Mouse (Mus musculus) liver, embryonic 13.5 days (tissue): Measurements from ENCODE around the gene Klhl25. TPM values are rescaled to one million over a fixed set of nuclear protein-coding genes. Genes with fewer than 3 reads are reported as not detected.
"Not testable (repeated sequence)": the region's sequence is repeated elsewhere in the genome, so short reads cannot be mapped to it uniquely, and the experiment has no call there.

ENCODE experiments used
- ATAC-seq: fragments of 200-750 bp; cut with Nextera tagmentation; 2 replicates; pipeline ENCODE4 v1.8.0; 2017; ENCODE audit warnings: low read depth, mild to moderate bottlenecking, moderate number of reproducible peaks, moderate library complexity
- DNase-seq: peaks from one replicate; pipeline ENCODE4 v3.0.0; 2022
- H3K27ac ChIP-seq: fragments of 300-500 bp; sonication (generic); 2 replicates; pipeline ENCODE4 v1.5.1; 2015; ENCODE audit warnings: moderate library complexity, mild to moderate bottlenecking, inconsistent platforms
- H3K27me3 ChIP-seq: fragments of 300-500 bp; sonication (generic); 2 replicates; pipeline ENCODE4 v1.6.1; 2015; ENCODE audit warnings: mild to moderate bottlenecking, inconsistent platforms
- H3K36me3 ChIP-seq: fragments of 300-500 bp; sonication (generic); 2 replicates; pipeline ENCODE4 v1.6.1; 2015; ENCODE audit warnings: mild to moderate bottlenecking, inconsistent platforms
- H3K4me1 ChIP-seq: fragments of 300-500 bp; sonication (generic); replicated peaks from 2 replicates; pipeline ENCODE4 v1.6.1; 2015; ENCODE audit warnings: inconsistent platforms
- H3K4me2 ChIP-seq: fragments of 300-500 bp; sonication (generic); 2 replicates; pipeline ENCODE4 v1.6.1; 2015; ENCODE audit warnings: inconsistent platforms, mild to moderate bottlenecking, moderate library complexity
- H3K4me3 ChIP-seq: fragments of 300-500 bp; sonication (generic); replicated peaks from 2 replicates; pipeline ENCODE4 v1.5.1; 2015; ENCODE audit warnings: mild to moderate bottlenecking, inconsistent platforms
- H3K9ac ChIP-seq: fragments of 300-500 bp; sonication (generic); 2 replicates; pipeline ENCODE4 v1.6.1; 2015; ENCODE audit warnings: mild to moderate bottlenecking, inconsistent platforms
- H3K9me3 ChIP-seq: fragments of 300-500 bp; sonication (generic); replicated peaks from 2 replicates; pipeline ENCODE4 v1.6.1; 2016; ENCODE audit warnings: inconsistent platforms
- WGBS: fragments of 180-500 bp; shearing (Covaris S2); methylation state at CpG from one replicate; pipeline ENCODE4 v1.1.7; 2015; ENCODE audit not compliant: insufficient replicate concordance; 5-methylcytosine and 5-hydroxymethylcytosine counted together
- polyA plus RNA-seq: library from polyadenylated mRNA; unstranded; fragments of >200 nt; fragmentation: Nextera tagmentation; extraction: Ambion mirVana; gene quantifications from 2 replicates; pipeline ENCODE4 v1.2.1, GENCODE M21; 2015

The Klhl25 gene
- polyA plus RNA-seq, 1 experiment from 2014 or later = 10.3 TPM

DNA sequence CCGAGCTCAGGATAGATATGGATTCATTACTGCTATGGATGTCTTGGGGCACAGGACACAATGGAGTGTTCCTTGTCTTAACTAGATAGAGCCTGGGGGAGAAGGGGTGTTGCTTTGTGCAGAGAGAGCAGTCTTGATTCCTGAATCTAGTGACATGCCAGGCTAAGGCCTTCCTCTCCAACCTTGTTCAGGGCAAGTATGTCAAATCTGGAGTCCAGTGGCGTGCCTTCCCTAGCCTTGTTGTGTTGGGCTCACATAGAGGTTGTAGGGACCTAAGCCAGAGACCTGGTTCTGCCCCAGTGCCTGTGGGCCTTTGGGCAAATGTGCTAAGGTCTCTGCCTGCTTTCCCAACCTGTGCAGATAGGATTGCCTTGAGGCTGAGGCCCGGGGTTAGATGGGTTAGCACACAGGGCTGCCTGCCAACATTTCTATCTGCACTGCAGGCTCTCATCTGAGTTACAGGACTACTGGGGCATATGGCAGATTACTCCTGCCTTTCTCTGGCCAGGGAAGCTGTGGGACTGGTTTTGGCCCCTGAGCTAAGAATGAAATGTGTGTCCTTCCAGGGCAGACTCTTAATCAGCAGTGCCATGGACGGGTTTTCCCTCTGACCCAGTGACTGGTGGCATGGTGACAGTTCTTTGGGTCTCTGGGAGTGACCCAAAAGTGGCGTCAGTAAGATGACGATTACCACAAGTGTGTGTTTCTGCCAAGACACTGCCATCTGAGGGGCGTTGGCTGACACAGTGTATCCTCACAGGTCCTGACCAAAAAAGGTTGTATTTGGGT, 13.7 kb downstream of the Klhl25 start:
- WGBS = 77% methylated on average over 7 of the region's 7 CpGs
- Histone ChIP-seq H3K36me3 (peaks cover 44% of the 10 kb centered on the region), H3K27ac (peak overlapping the region; percentile 90), H3K4me1 (peaks cover 70% of the 10 kb centered on the region)
- not testable (repeated sequence) for DNase-seq, H3K27me3 ChIP-seq, H3K4me3 ChIP-seq, H3K9ac ChIP-seq, H3K4me2 ChIP-seq, ATAC-seq, H3K9me3 ChIP-seq

DNA sequence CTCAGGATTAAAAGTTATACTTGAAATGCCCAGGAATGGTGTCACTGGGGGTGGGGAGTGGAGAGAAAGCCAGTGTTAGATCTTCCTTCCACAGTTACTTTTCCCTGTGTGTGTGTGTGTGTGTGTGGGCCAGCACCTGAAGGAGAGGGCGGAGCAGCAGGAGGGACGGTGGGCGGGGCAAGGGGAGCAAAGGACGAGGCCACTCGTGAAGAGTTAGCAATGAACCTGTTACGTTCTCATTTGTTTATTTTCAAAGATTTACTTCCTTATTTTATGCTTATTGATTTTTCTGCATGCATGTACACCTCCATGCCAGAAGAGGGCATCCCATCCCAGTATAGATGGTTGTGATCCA, 14.3 kb downstream of the Klhl25 start:
- Histone ChIP-seq H3K4me1 (peaks cover 74% of the 10 kb centered on the region), H3K36me3 (peaks cover 49% of the 10 kb centered on the region), H3K27ac (peak overlapping the region; percentile 90)
- H3K9ac ChIP-seq, ATAC-seq, H3K4me2 ChIP-seq, H3K4me3 ChIP-seq, H3K27me3 ChIP-seq, DNase-seq, H3K9me3 ChIP-seq: not testable (repeated sequence)
- WGBS = 76% methylated on average over 6 of the region's 6 CpGs

DNA sequence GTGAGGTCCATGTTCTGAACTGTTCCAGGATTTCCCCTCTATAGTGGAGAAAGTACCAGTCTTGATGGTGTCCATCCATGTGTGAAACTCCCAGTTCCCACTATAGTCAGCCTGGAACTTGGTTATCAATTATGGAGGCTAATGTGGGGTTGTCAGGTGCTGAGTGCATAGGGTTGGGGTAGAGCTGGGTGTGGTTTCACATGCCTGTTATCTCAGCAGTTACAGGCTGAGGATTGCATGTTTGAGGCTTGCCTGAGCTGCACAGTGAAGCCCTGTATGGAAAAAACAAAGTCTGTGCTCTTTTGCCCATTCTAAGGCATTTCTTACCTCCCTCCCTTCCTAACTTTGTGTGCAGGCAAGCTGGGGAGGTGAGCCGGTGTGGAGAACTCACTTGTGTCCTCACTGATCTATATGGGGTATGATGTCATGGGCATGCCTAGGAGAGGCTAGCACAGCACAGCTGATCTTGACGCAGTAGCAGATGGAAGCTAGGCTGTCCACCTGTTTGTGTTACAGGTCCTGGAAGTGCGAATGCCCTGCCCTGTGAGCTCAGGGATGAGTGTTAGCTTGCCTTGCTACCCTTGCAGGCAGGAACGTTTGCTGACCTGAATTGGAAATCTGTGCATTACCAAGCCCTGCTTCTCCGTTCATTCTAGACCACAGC, 15.3 kb downstream of the Klhl25 start:
- not testable (repeated sequence) for H3K9me3 ChIP-seq, DNase-seq, H3K27me3 ChIP-seq, H3K4me3 ChIP-seq
- Histone ChIP-seq H3K4me2 (peak overlapping the region; percentile 53), H3K27ac (peak overlapping the region; percentile 90), H3K9ac (peak overlapping the region; percentile 45; the same call in 1 of the 2 replicates), H3K4me1 (peaks cover 79% of the 10 kb centered on the region), H3K36me3 (peaks cover 56% of the 10 kb centered on the region)
- whole genome bisulfite sequencing = 67% methylated on average over 5 of the region's 5 CpGs
- peak; percentile 96 for ATAC-seq

DNA sequence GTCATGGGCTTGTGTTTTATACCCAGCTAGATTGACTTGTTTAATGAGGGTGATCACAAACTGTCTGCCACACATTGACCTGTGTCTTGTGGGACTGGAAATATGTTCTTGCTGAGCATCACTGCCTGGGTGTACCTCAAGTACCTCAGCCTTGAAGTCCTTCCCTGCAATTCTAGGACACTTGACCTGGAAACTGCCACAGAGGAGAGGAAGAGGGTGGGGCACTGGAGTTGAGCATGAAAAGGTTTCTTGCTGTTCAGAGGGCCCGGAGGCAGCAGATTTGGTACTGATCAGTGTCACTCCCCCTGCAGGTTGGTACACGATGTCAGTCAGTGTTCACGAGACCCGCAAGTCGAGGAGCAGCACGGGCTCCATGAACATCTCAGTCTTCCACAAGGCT, 16.9 kb downstream of the Klhl25 start:
- H3K4me1 ChIP-seq = peaks cover 74% of the 10 kb centered on the region
- WGBS = 93% methylated on average over 6 of the region's 6 CpGs

DNA sequence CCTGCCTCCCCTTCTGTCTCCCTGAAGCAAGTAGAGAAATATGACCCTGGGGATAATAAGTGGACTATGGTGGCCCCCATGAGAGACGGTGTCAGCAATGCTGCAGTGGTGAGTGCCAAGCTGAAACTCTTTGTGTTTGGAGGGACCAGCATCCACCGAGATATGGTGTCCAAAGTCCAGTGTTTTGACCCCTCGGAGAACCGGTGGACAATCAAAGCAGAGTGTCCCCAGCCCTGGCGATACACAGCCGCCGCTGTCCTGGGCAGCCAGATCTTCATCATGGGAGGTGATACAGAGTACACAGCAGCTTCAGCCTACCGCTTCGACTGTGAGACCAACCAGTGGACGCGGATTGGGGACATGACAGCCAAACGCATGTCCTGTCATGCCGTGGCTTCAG, 18.4 kb downstream of the Klhl25 start:
- H3K36me3 ChIP-seq = peaks cover 73% of the 10 kb centered on the region
- H3K27ac ChIP-seq = no peak overlapping the region
- DNase-seq (no peak), ATAC-seq (no peak)
- H3K4me2 ChIP-seq = no peak overlapping the region
- 82% methylated on average over 13 of the region's 13 CpGs for WGBS
- H3K9ac ChIP-seq = no peak overlapping the region
- peaks cover 65% of the 10 kb centered on the region for H3K4me1 ChIP-seq
- H3K27me3 ChIP-seq = no peaks in the 10 kb centered on the region
- no peak overlapping the region for H3K4me3 ChIP-seq
- no peaks in the 10 kb centered on the region for H3K9me3 ChIP-seq

More for the DNA sequence above, 16.9 kb downstream of the Klhl25 start:
- no peaks in the 10 kb centered on the region for H3K9me3 ChIP-seq
- no peak overlapping the region for H3K27ac ChIP-seq
- H3K4me3 ChIP-seq = no peak overlapping the region
- DNase-seq = no peak
- no peak overlapping the region for H3K4me2 ChIP-seq
- H3K9ac ChIP-seq = no peak overlapping the region
- H3K36me3 ChIP-seq = peaks cover 63% of the 10 kb centered on the region
- no peaks in the 10 kb centered on the region for H3K27me3 ChIP-seq
- ATAC-seq = no peak

DNA sequence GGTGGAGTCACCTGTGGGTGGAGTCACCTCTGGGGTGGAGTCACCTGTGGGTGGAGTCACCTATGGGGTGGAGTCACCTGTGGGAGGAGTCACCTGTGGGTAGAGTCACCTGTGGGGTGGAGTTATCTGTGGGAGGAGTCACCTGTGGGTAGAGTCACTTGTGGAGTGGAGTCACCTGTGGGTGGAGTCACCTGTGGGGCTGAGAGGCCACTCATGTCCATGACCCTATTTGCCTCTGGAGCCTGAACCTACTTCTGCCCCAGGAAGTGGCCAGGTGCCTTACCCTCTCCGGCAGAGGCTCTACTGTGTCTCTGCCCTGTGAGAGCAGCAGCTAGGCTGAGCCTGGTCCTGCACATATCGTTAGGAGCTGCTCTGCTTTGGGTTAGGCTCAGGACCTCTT, 20.6 kb downstream of the Klhl25 start:
- Histone ChIP-seq H3K27ac (no peak overlapping the region), H3K27me3 (no peaks in the 10 kb centered on the region), H3K4me3 (no peak overlapping the region), H3K36me3 (peaks cover 88% of the 10 kb centered on the region), H3K4me1 (peaks cover 47% of the 10 kb centered on the region), H3K9me3 (no peaks in the 10 kb centered on the region), H3K9ac (no peak overlapping the region), H3K4me2 (no peak overlapping the region)
- 79% methylated on average over 2 of the region's 2 CpGs for WGBS
- no peak for ATAC-seq
- DNase-seq = no peak

DNA sequence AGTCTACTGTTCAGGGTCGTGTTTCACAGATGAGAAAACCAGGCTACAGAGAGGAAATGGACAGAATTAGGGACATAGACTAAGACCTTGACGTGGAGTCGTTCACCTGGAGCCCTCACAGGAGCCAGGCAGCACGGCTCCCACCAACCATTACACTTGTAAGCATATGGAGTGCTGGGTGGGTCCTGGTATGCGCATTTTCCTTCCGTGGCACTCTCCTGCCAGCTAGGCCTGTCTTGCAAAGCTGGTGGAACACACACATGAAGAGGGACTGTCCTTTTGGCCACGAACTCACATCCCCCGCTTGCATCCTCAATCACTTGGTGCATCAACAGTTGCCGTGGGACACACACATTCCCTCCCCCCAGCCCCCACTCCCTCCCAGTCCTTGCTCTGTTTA, 22.4 kb downstream of the Klhl25 start:
- 76% methylated on average over 9 of the region's 9 CpGs for WGBS

DNA sequence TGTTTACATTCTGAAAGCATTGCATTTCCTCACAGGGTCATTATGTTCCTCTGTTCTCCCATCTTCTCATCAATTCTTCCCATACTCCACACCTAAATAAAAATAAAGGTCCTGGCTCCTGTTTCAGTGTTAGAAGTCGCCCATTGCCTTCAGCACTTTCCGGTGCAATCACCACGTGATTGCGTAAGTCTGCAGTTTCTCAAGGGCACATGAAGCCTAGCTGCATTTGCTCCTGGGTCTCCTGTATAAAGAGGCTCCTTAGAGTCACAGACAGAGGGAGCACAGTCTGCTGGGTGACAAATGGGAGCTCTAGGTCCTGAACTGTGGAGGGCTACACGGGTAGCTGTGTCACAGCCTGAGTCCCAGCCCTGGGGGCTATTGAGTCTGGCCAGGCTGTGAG, 24.1 kb downstream of the Klhl25 start:
- 35% methylated on average over 5 of the region's 5 CpGs for WGBS
- no peaks in the 10 kb centered on the region for H3K9me3 ChIP-seq
- H3K4me3 ChIP-seq = no peak overlapping the region
- H3K27ac ChIP-seq = no peak overlapping the region
- no peak overlapping the region for H3K9ac ChIP-seq
- H3K36me3 ChIP-seq = peaks cover 68% of the 10 kb centered on the region
- peaks cover 22% of the 10 kb centered on the region for H3K4me1 ChIP-seq
- H3K4me2 ChIP-seq = no peak overlapping the region
- no peaks in the 10 kb centered on the region for H3K27me3 ChIP-seq
- DNase-seq (no peak), ATAC-seq (no peak)

More for the DNA sequence above, 22.4 kb downstream of the Klhl25 start:
- no peak overlapping the region for H3K27ac ChIP-seq
- no peak overlapping the region for H3K9ac ChIP-seq
- DNase-seq (no peak), ATAC-seq (no peak)
- H3K4me2 ChIP-seq = no peak overlapping the region
- H3K36me3 ChIP-seq = peaks cover 85% of the 10 kb centered on the region
- H3K27me3 ChIP-seq = no peaks in the 10 kb centered on the region
- H3K4me3 ChIP-seq = no peak overlapping the region
- H3K9me3 ChIP-seq = no peaks in the 10 kb centered on the region
- H3K4me1 ChIP-seq = peaks cover 33% of the 10 kb centered on the region

DNA sequence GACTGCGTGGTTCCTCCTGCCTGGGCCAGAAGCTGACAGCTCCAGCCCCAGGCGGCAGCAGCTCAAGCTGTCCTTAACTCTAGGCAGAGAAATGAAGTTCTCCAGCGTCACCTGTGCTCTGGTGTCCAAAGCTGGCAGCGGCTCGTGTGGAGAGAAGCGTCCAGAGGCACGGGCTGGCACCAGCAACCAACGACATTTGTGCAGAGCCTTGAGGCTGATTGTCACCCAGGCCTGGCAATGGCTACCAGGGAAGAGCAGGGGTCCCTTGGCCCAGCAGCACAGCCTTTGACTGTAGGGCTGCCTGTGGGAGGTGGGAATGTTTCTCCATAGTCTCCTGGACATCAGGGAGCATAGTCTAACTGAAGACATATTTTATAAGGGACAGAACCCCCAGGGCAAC, 24.6 kb downstream of the Klhl25 start:
- ATAC-seq (no peak), DNase-seq (no peak)
- H3K4me2 ChIP-seq = no peak overlapping the region
- 81% methylated on average over 8 of the region's 8 CpGs for WGBS
- no peak overlapping the region; the same call in 1 of the 2 replicates for H3K27ac ChIP-seq
- peaks cover 65% of the 10 kb centered on the region for H3K36me3 ChIP-seq
- H3K4me3 ChIP-seq = no peak overlapping the region
- peaks cover 21% of the 10 kb centered on the region for H3K4me1 ChIP-seq
- no peaks in the 10 kb centered on the region for H3K9me3 ChIP-seq
- H3K27me3 ChIP-seq = no peaks in the 10 kb centered on the region
- no peak overlapping the region for H3K9ac ChIP-seq

DNA sequence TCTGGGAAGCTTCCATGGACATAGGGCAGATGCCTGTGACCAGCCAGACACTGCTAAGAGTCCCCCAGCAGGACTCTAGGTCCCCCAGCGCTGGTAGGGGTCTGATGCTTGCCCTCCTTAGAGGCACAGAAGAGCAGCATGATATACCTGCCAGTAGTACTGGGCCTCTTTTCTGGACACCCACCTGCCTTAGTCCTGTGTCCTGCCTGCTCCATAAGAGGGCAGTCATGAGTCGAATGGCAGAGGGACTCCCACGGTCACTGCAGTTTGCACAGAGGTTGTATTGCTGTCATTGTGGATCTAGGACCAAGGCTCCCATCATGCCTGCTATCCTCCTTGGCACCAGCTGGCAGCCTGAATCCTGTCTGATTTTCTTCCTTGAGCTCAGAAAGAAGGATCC, 25.1 kb downstream of the Klhl25 start:
- DNase-seq = no peak
- Histone ChIP-seq H3K36me3 (peaks cover 62% of the 10 kb centered on the region), H3K4me1 (peaks cover 18% of the 10 kb centered on the region), H3K27ac (no peak overlapping the region), H3K4me2 (no peak overlapping the region), H3K9me3 (no peaks in the 10 kb centered on the region), H3K4me3 (no peak overlapping the region), H3K27me3 (no peaks in the 10 kb centered on the region), H3K9ac (no peak overlapping the region)
- 68% methylated on average over 3 of the region's 3 CpGs for WGBS
- no peak; the same call in 1 of the 2 replicates for ATAC-seq

DNA sequence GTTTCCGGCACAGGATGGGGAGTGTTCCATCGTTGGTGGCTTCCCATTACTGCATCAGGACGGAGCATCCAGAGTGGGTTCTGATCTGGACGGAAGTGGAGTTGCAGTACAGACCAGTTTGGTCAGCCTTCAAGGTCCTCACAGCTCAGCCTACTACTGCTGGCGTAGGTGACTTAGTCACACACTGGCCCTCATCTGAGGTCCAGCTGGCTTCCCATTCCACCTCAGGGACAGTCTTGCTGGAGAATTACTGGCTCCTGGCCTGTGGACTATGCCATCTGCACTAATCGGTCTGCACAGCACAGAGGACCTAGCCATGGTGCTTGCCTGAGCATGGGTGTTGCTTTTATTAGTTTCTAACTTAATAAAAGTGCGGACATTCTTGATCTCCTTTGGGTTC, 25.6 kb downstream of the Klhl25 start:
- no peak overlapping the region for H3K4me2 ChIP-seq
- peaks cover 13% of the 10 kb centered on the region for H3K4me1 ChIP-seq
- H3K9ac ChIP-seq = no peak overlapping the region
- DNase-seq = no peak
- no peak overlapping the region for H3K4me3 ChIP-seq
- WGBS = 85% methylated on average over 7 of the region's 7 CpGs
- no peaks in the 10 kb centered on the region for H3K27me3 ChIP-seq
- no peaks in the 10 kb centered on the region for H3K9me3 ChIP-seq
- H3K27ac ChIP-seq = no peak overlapping the region
- no peak for ATAC-seq
- peaks cover 57% of the 10 kb centered on the region for H3K36me3 ChIP-seq

DNA sequence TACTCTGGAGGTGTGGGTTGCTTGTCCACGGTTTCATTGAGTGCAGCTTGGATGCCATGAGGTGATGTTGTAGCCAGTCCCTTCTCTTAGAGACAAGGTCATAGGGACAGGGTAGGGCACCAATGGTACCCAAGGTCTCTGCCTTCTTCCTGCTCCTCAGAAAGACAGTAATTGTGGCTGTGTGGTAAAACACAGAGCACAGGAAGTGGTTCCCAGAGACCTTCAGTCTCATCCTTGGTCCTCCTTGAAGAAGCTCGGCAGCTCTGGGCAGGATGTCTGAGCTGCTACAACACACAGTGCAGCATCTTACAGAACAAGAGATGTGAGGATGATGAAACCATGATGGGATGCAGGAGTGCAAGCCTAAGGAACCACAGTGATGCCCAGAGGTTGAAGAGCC, 31.3 kb downstream of the Klhl25 start:
- H3K36me3 ChIP-seq, H3K4me3 ChIP-seq, H3K4me1 ChIP-seq, H3K27me3 ChIP-seq, DNase-seq, H3K9ac ChIP-seq, H3K9me3 ChIP-seq, H3K27ac ChIP-seq, ATAC-seq, H3K4me2 ChIP-seq: not testable (repeated sequence)
- WGBS = 66% methylated on average over 2 of the region's 2 CpGs
